ENCODE assay signal across 8 mouse cellular contexts in genomic region chr10:19240102-19240759, GRCm38 (mm10).
DNase-seq lines count a peak whose midpoint lies in the region; ATAC-seq and TF ChIP-seq lines count a peak whose summit lies in the region.

No protein-coding gene starts in this region.

- no peaks in the 10 kb centered on the region for H3K9me3 ChIP-seq in limb, embryonic 13.5 days

- no peak overlapping the region for H3K4me3 ChIP-seq in kidney, adult 2 months (ENCODE audit: insufficient read depth, low read depth, low read length)
- no peak overlapping the region for H3K4me3 ChIP-seq in limb, embryonic 13.5 days

- no peak overlapping the region for H3K9ac ChIP-seq in limb, embryonic 13.5 days

- TF ChIP-seq POLR2A in kidney, adult 2 months (IDR thresholded peaks at IDR 0.05; ENCODE audit: low read depth, low read length), result no peak

- H3K27ac ChIP-seq in kidney, adult 2 months (ENCODE audit: insufficient read depth, low read depth, low read length), result no peak overlapping the region
- no peak overlapping the region for H3K27ac ChIP-seq in limb, embryonic 13.5 days

- no peaks in the 10 kb centered on the region for H3K4me1 ChIP-seq in kidney, adult 2 months (ENCODE audit: control insufficient read depth, insufficient read depth, low read length)
- no peaks in the 10 kb centered on the region for H3K4me1 ChIP-seq in limb, embryonic 13.5 days

- DNase-seq in 416B (ENCODE audit: low read depth), result peak; percentile 85
- DNase-seq in MEL-GATA-1-ER (ENCODE audit: extremely low read depth, low read depth), result peak; percentile 18
- peak; percentile 35 for DNase-seq in cerebellum, adult 8-10 months
- DNase-seq in frontal cortex, adult 2 months (ENCODE audit: extremely low spot score in 1 of 2, low spot score in 1 of 2), result peak; percentile 2 to 76
- peak; percentile 50 for DNase-seq in kidney, adult 2 months
- peak; percentile 43 to 53 for DNase-seq in natural killer cell, adult 2 months (ENCODE audit: low spot score in 2 of 2)
- DNase-seq in thymus, postnatal 10 days (ENCODE audit: low spot score in 2 of 2), result peak; percentile 28 to 75

- no peaks in the 10 kb centered on the region for H3K27me3 ChIP-seq in kidney, adult 2 months (replicated peaks; ENCODE audit: control insufficient read depth, insufficient read depth, low read length)
- H3K27me3 ChIP-seq in limb, embryonic 13.5 days, result peaks cover 8% of the 10 kb centered on the region; the same call in 1 of the 2 replicates

- 28% methylated on average over 8 of the region's 8 CpGs for WGBS in kidney, adult 2 months
- 26% methylated on average over 8 of the region's 8 CpGs for WGBS in limb, embryonic 13.5 days

- no peak for ATAC-seq in limb, embryonic 13.5 days (ENCODE audit: low FRiP score, low read depth)

- peak; percentile 66 for TF ChIP-seq CTCF in kidney, adult 2 months (conservative IDR thresholded peaks at IDR 0.05; ENCODE audit: insufficient read depth, insufficient read length, low read depth, low read length)

- H3K36me3 ChIP-seq in kidney, adult 2 months (ENCODE audit: control insufficient read depth, insufficient read depth, low read length), result no peaks in the 10 kb centered on the region
- no peaks in the 10 kb centered on the region for H3K36me3 ChIP-seq in limb, embryonic 13.5 days

- H3K4me2 ChIP-seq in limb, embryonic 13.5 days (replicated peaks), result 0 out of 2 replicates have a peak overlapping the region, but pooled peaks have one; percentile 27

Comparison
In these comparisons a context has a peak if more than half of its experiments do, and no peak if none do; other contexts are left out.
1. DNase-seq: peak in every context shown above with its lines; median percentile 85 in 416B; 52 in thymus, postnatal 10 days; 50 in kidney, adult 2 months; 48 in natural killer cell, adult 2 months; 39 in frontal cortex, adult 2 months; 35 in cerebellum, adult 8-10 months; 18 in MEL-GATA-1-ER.